Mouse (Mus musculus) lung, postnatal 25 days (tissue): ENCODE results near the gene Bfsp2.

Experiments
- DNase-seq: peaks from one replicate; pipeline ENCODE4 v3.0.0; 2022; ENCODE audit warnings: low spot score

The Bfsp2 gene

DNA sequence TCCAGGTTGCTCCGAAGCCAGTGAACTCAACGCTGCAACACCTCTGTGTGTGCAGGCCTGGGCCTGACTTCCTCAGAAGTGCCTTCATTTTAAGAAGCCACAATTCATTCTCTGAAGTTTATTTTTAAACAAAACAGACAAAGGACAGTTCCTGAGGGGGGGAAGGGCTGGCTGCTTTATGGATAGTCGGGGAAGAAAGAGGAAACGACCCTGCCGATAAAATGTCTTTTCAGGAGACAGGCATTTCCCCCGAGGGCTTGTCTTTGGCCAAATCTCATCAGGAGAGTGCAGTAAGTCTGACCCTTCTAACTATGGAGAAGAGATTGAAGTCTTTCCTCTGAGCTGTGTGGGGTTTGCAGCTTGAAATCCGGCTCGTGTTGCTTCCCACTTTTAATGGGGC is 5.4 kb upstream of the Bfsp2 start:
- DNase-seq = no peak

DNA sequence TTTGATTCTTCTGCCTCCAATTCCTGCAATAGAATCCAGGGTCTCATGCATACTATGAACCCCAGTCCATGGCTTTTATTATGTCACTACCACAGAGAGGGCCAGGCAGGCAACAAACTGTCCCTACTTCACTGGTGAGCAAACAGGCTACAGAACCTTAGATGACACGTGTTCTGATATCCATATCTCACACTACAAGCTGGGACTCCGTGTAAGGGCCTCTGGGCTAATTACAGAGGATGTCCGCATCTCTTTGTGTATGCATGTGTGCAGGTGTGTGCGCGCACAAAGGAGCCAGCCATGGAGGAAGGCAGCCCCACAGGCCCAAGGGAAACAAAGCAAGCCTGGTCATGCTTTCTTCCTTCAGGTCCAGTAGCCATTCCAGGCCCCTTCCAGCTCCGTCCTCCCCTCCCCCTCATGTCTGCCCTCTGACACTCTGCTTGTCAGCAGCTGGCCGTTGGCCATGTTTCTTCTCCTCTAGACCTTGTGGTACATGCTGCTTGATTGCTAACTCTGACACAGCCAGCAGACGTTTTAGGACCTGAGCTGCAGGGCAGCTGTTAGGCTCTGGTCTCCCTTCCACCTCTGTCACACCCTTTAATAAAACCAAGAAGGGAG is 492 bp upstream of the Bfsp2 start:
- no peak for DNase-seq

DNA sequence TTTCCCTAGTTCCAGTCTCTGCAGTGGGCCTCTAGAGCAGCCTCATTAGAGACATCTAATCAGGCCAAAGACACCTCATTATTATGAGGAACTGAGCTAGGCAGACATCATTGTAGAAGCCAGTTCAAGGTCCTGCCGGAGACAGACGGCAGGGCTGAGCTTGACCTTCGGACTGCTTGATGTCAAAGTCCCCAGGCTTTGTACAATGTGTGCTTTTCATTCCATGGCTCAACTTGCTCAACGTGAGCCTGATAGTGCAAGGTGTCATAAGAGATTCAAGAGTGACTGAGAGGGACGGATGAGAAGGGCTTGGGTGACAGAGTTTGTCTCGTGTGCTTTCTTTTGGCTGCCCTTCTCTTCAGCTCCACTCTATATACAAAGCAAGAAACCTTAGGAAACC is 4.8 kb downstream of the Bfsp2 start:
- DNase-seq = no peak

DNA sequence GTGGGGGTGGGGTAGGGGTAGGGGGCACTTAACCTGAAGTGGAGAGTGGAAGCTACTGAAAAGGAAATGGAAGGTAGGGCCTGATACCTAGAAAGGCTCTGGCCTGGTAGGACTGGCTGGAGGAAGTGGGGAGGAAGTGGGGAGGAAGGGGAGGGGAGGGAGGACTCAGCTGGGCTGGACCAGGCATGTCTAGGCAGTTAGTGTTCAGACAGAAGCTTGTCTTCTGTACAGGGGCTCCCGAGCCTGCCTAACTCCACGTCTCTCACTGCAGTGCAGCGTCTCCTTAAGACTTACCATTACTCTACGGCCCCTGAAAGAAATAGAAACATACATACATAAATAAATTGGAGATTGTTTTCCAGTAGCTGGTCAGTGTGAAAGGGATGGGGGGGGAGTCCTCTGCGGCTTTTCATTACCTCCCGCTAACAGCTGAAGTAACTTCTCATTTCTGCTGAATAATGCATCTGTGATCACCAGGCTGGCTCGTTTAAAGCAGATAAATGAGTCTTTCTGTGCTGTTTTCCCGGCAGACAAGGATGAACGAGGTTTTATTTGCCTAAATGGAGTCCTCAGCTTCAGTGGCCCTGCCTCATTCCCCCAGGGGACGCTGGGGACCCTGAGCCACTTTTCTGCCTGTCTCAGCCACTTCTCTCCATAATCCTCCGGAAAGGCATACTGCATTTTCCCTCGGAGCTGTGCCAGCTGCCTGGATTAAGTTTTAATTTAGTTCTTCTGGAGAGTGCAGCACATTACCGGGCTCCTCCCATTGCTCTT is 6.1 kb downstream of the Bfsp2 start:
- DNase-seq = no peak

DNA sequence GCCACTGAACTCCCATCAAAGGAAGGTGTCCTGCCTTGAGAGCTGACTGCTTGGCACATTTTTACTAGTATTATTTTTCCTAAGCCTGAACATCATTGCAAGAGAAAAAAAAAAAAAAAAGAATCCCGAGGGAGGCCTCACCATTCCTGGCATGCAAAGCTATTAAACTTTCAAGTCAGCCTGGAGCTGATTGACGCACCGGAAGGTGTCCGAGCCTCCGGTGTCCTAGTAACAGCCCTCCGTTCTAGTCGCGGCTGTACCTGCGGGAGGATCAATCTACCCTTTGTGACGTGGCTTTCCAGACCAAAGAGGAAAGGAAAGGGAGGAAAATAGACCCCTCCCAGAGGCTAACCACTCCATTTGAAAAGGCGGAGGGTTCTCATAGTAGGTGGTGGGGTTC is 8.4 kb downstream of the Bfsp2 start:
- DNase-seq = no peak

DNA sequence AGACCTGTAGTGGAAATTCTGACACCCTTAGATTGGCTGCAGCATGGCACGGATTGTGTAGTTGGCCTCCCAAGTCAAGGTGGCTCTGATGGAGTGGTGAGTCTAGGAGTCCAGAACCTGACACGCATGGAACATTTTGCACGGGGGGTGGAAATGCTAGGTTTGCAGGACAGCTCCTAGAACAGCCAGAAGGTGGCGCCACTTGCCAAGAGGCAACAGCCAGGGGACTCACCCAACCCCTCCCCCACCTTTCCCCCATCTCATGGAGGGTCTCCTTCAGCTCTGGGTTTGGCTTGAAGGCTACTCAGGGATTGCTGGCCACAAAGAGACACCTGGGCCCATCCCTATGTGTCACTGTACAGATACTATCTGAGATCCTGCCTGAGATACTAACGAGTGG is 10.7 kb downstream of the Bfsp2 start:
- no peak for DNase-seq

DNA sequence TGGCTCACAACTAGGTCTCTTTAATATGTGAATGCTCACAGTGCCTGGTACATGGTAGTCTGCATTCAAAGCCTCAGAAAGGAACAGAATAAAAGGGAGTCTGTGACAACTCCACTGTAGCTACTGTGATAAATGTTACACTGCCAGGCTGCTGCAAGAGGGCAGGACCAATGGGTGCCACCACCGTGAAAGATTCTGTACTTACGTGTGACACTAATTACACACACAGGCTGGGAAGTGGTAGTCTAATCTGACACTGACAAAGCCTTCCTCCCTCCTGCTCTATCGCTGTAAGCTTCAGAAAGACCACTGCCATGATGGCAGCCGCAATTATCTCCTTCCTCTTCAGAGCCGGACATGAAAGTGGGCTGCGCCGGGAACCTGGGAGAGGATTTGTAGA is 11.3 kb downstream of the Bfsp2 start:
- no peak for DNase-seq

DNA sequence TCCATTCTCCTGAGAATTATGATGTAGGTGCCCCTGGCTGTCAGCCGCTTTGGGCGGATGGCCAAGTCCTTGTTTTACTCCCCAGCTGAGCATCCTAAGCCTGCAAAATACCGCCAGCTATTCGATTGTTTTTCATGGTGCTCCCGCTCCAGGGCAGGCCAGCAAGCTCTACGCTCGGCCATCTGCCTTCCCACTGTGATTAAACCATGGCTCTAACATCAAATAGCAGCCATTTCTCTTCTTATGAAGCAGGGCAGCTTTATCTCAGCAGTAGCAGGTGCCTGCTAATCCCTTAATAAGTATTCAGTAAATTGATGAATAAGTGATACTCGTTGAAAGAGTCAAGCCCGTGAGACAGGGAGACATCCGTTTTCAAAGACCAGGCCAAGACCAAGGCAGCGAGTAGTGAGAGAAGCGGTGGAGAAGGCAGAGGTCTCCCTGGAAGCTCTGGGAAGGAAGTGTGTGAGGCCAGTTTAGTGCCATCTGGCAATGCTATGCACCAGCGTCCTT is 14.5 kb downstream of the Bfsp2 start:
- DNase-seq = no peak

DNA sequence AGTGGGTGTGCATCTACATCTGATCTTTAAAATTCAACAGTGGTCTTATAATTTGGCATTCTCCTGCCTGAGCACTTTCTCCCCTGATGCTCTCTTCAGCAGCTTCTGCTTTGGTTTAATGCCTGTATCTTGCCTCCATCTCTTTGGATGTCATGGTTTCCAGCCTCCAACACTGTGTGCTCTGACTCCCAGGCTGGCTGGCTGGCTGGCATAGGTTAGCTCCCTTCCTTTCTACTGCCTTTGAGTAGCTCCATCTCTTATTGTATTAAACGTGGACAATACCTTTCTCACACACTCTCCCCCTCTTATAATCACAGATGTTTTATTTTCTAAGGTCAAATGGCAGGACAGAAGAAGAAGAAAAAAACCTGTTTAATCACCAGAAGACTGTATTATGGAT is 14.9 kb downstream of the Bfsp2 start:
- no peak for DNase-seq

DNA sequence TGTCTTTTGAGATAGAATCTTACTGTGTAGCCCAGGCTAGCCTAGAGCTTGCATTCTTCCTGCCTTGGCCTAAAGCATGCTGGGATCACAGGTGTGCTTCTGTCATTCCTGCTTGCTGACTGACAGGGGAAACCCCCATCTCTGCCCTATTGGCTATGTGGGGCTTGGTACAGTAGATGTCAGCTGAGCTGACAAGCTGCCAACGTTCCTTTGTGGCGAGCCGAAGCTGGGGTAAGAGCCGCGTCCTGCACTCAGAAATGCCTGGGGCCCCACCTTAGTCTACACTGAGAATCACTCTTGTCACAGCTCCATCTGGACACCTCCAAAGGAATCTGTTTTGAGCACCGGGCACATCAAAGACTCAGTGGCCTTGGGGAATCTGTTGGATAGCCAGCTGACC is 16.4 kb downstream of the Bfsp2 start:
- no peak for DNase-seq

DNA sequence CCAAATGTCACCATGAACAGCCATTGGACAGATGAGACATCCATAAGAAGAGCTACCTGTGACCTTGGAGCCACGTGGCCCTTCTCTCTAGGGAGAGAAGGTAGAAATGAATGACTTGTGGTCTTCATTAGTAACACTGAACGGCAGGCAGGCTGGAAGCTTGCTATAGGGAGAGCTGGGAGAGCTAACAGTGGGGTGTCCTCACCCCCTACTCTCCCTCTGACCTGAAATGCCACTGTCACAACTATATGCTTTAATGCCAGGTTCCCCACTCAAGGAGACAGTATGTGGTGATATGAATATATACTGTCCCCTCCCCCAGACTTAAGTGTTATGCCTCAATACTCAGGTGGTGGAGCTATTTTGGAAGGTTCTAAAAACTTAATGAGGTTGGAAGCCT is 20.4 kb downstream of the Bfsp2 start:
- no peak for DNase-seq

DNA sequence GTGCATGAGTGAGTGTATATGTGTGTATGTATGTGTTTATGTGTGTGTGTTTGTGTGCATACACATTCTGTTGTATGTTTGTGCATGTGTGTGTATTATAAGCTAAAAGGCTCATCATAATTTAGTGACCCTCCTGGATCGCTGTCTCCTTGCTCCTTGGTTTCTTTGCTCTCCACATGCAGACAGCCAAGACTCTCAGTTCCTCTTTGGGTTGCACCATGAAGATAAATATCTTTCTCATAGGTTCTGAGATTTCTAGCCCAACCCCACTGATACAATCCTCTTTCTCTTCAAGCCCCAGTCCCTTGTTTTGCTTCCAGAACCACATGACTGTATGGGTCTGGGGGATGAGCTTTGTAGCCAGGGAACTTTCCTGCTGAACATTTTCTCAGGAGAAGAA is 20.9 kb downstream of the Bfsp2 start:
- no peak for DNase-seq

DNA sequence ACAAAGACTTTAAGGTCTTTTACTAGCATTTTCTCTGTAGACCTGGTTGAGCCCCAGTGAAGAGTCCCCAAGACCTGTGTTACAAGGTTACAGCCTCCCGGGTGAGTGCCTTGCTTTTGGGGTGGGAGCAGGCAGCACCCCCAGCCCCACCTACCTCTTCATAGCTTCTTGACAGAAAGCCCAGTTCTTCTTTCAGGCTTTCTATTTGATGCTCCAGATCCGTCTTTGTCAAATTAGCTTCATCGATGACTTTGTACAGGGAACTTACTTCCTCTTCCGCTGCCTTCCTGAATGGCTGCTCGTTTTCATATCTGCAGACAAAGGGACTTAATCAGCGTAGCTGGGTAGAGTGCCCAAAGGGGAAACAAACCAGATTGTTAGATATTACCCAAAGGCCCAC is 30.6 kb downstream of the Bfsp2 start:
- no peak for DNase-seq

DNA sequence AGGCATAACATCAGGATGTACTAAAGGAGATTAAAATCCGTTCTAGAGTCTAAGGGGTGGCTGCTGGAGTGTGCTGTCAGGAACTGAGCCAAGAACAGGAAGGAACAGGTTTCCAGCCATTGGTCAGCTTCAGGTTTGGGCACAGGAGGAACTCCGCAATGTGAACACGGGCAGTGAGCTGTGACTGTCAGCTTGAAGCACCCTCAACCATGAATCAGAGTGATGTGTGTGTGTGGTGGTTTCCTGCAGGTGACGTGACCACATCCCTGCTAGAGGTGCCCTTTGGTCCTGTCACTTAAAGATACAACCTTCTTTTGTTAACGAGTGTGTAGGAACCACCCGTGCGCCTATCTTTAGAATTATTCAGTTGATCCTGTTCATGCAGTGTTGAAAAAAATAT is 31.1 kb downstream of the Bfsp2 start:
- DNase-seq = peak; percentile 38

DNA sequence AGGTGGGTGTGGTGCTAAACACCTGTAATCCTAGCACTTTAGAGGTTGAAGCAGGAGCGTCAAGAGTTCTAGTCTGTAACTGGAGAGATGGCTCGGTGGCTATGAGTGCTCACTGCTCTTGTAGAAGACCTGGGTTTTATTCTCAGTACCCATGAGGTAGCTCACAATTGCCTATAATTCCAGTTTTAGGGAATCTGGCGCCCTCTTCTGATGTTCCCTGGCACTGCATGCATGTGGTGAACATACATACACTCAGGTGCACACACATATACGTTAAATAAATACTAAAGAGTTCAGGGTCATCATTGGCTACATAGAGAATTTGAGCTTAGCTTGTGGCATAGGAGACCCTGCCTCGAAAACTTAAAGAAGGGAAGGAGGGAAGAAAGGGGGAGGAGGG is 35.6 kb downstream of the Bfsp2 start:
- no peak for DNase-seq

DNA sequence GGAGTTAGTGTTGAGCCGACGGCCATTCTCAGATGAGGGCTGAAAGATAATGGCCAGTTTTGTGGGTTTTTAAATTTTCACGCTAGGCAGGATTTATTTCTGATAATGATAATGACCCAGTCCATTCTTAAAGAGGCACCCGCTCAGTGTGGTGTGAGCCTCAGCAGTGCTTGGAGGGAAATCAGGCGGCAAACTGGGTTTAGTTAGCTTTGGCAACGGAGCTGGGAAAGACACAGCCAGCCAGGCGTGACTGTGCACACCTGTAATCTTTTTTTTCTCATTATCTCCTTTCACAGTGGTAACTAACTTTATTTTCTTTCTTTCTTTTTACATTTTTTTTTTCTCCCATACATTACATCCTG is 36.4 kb downstream of the Bfsp2 start:
- no peak for DNase-seq

DNA sequence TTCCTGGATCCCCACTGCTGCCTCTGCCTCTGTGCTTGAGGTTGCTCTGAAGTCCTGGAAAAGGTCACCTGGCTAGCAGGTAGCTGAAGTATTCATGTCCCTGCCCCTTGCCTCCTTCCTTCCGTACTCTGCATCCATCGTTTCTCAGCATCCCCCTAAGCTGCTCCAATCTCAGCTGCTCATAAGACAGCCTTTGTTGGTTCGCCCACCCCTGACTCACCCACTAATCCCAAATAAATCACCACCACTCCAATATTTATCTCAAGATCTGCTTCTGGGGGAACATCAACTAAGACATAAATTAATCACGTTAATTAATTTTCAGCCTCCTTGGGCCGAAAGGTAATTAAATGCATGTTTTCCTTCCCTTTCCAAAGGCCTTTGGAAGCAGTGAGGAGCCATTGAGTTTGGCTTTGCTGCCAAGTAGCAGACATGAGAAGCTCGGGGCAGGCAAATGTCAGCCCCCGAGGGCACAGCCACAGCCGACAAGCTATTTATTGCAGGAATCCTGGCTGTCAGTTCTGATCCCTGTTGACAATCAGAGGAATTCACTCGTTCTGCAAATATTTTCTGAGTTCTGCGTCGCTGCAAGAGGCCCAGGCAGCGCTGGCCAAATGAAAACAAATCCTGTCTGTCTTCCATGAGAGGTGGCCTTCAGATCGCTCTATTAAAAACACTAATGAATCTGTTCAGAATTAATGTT is 36.9 kb downstream of the Bfsp2 start:
- DNase-seq = no peak

DNA sequence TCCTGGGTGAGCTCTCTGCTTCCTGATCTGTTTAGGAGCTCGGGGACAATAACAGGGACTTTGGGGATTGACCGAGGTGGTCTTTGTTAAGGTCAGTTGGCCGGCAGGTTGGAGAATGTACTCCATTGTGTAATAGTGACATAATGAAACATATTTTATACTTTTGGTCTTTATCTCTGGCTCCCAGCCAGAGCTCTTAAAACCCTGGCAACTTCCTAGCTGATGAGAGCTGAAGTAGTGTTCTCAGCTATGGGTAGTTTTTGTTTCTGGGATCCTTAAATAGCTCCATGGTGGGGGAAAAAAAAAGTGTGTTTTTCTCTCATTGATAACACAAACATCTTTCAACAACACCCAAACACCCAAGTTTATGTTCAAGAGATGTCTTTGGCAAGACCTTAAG is 39.6 kb downstream of the Bfsp2 start:
- no peak for DNase-seq

DNA sequence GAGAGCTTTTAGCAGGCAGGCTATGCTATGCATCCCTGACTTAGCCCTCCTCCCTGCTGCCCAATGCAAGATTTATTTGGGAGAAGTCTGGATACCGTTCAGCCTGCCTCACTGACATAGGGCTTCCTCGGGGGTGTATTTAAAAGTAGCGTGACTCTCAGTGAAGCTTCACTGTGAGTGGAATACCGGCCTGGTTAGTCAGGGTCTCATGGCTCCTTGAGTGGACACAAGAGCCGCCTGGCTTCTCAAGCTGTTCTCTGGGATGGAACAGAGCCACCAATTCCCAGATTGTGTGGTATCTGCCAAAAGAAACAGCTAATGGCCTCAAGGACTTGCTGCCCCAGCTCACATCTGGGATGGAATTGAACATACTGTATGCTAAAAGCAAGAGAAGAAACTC is 43.1 kb downstream of the Bfsp2 start:
- no peak for DNase-seq

DNA sequence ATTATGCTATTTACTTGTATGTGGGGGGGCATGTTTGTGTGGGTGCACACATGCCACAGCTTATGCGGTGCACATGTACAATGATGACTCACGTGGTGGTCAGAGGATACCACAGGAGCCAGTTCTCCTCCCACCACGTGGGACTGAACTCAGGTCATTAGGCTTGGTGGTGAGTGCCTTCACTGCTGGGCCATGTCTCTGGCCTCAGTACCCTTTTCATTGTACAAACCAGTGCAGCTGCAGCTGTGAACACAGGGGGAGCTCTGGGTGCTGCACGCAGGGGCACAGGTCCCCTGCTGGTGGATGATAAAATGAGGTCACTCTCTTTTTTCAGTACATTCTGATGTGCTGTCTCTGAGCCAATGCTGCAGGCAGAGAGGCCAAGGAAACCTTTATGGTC is 46.1 kb downstream of the Bfsp2 start:
- DNase-seq = no peak

DNA sequence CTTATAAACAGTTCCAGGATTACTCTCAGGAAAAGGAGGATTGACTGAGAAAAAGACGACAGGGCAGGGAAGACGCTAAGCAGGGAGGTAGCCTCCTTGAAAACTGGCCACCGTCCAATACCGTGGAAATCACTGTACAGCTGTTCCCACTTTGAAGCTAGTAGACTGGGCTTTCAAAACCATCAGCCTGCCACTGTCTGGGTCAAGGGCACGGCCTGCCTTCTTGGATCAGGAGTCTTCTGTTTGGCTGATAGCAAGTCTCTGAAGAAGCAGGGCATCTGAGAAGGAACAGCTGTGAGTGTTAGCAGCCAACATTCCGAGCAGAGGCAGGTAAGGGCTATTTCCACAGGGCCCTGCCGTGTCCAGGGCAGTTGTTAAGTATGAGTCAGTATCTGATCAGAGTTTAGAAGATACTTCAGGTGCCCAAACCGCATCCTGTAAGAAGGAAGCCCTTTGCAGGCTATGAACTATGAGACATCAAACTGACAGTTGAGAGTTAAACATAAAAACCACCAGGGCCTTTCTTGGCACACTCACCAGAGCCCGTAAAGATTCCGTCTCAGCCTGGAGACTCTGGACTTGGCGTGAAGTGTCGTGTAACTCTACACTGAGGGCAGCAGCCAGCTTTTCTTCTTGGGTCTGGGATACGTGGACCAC is 48.0 kb downstream of the Bfsp2 start:
- DNase-seq = no peak

DNA sequence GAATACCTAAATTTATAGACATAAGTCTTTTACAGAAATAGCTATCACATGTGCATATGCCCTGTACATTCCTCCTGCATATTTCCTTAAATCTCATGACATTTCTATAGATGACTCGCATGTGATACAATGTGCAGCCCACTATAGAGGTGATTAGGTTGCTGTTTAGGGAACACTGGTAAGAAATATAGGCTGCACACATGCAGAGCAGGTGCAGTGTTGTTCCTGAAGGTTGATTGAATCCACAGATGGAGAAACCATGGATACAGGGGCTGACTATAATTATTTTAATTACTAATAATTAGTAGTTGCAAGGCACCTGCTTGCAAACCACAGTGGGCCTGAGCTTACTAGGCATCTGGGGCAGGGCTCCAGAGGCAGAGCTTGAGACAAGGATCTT is 48.5 kb downstream of the Bfsp2 start:
- no peak for DNase-seq
